Mouse (Mus musculus) spleen, adult 2 months (tissue): ENCODE measurements around the gene Prss53.

Experiments used
- CTCF ChIP-seq: fragments of 200-500 bp; IDR thresholded peaks from 2 replicates; pipeline ENCODE4 v1.5.1; 2011; ENCODE audit warnings: mild to moderate bottlenecking, inconsistent platforms; ENCODE audit not compliant: insufficient read depth, insufficient read length, insufficient replicate concordance; ENCODE audit errors: extremely low read depth
- POLR2A ChIP-seq: fragments of 200-500 bp; IDR thresholded peaks from 2 replicates; pipeline ENCODE4 v1.6.1; 2011; ENCODE audit warnings: low read depth, low read length, inconsistent platforms

DNA sequence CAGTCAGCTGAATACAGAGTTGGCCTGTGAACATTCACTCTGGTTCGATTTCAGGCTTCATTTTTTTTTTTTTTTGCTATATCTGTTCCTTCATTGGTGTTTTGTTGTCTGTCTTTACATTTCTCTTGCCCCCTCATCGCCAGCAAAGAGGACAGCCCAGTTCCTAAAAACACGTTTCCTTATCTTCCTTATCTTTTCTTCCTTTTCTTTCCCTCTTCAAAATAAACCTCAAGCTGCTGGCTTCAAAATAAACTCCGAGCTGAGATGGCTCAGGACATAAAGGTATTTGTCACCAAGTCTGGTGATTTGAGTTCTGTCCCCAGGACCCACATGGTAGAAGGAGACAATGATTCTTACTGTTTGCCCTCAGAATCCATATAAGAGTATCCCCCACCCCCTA lies 22.2 kb upstream of the Prss53 start:
- TF ChIP-seq CTCF: no peak
- no peak for TF ChIP-seq POLR2A
